Mouse (Mus musculus) megakaryocyte-erythroid progenitor cell, adult 5 weeks (primary cell): ENCODE data around the gene Tceanc. TPM values are rescaled to one million over a fixed set of nuclear protein-coding genes. Genes with fewer than 3 reads are reported as not detected.

Experiments
- polyA plus RNA-seq: library from polyadenylated mRNA; stranded (reverse); fragments of >175 nt; gene quantifications from 2 replicates; pipeline ENCODE4 v1.2.3, GENCODE M21; 2012

Gene Tceanc
- 0.35 and 0.36 TPM in 2 replicates for polyA plus RNA-seq

GRCm38 (mm10) chrX:166518345-166518744 lies at the start of gene Tceanc:
Gene Tceanc, minus strand, starts transcription at chrX:166518567.

GRCm38 (mm10) chrX:166479365-166479983 lies 38.9 kb downstream of the Tceanc start, which contains the start of gene Rab9:
Gene Rab9, minus strand, starts transcription at chrX:166479867.

Other genes with a start within 250 kb of the Tceanc start
- 0.30 and 0.44 TPM in 2 replicates for gene Trappc2, start 78.0 kb downstream of the Tceanc start, polyA plus RNA-seq
- gene Ofd1, start 77.9 kb downstream of the Tceanc start, polyA plus RNA-seq: 3.1 and 3.3 TPM in 2 replicates
- gene Rab9, start 38.7 kb downstream of the Tceanc start, polyA plus RNA-seq: 3.7 and 4.2 TPM in 2 replicates
- 0.03 TPM in 1 of 2 replicates, not detected in the other for gene Egfl6, start 67.2 kb upstream of the Tceanc start, polyA plus RNA-seq